ENCODE assay signal across 8 mouse cellular contexts in the genomic region with DNA sequence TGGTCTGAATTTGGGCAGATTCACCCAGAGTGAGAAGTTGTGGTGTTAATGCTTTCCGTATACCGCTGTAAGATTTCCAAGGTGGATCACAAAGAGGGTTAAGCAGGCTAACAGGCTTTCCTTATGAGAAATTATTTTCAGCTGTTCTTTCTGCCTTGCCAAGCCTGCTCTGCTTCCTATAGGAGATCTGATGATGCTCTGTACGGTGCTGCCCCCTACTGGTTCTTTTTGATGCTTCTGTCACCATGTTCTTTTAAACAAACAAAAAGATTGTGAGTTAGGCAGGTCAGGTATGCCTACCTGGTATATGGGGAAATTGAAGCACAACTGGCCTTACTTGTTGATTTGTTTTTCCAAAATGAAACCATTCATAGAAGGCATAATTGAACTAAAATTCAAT. TPM values are rescaled to one million over a fixed set of nuclear protein-coding genes. Genes with fewer than 3 reads are reported as not detected.
DNase-seq lines count a peak whose midpoint lies in the region; ATAC-seq lines count a peak whose summit lies in the region.

No protein-coding gene starts in this region.

- intact Hi-C loops in left cerebral cortex, postnatal 25 days (cut with DNase I) = loop anchor here (1.0 kb wide), 1 partner anchor 70 kb away; no protein-coding TSS in a partner anchor

- H3K9ac ChIP-seq in hindbrain, embryonic 12.5 days = no peak overlapping the region
- H3K9ac ChIP-seq in intestine, embryonic 16.5 days (ENCODE audit: low read depth, low read length) = no peak overlapping the region

- H3K9me3 ChIP-seq in hindbrain, embryonic 10.5 days = no peaks in the 10 kb centered on the region
- H3K9me3 ChIP-seq in hindbrain, embryonic 12.5 days (replicated peaks) = 0 out of 2 replicates have a peak, but pooled peaks cover 2% of the 10 kb centered on the region
- 0 out of 2 replicates have a peak, but pooled peaks cover 3% of the 10 kb centered on the region for H3K9me3 ChIP-seq in intestine, embryonic 16.5 days (ENCODE audit: control insufficient read depth, low read length)
- 0 out of 2 replicates have a peak, but pooled peaks cover 5% of the 10 kb centered on the region for H3K9me3 ChIP-seq in midbrain, embryonic 10.5 days (replicated peaks)

- DNase-seq in hindbrain, embryonic 10.5 days (ENCODE audit: low spot score) = peak; percentile 69
- peak; percentile 94 for DNase-seq in cerebellum, adult 9-10 months
- DNase-seq in frontal cortex, adult 2 months (ENCODE audit: extremely low spot score in 1 of 2, low spot score in 1 of 2) = peak; percentile 76 to 98
- DNase-seq in left cerebral cortex, postnatal 25 days (ENCODE audit: low spot score in 2 of 2) = peak; percentile 90 to 95
- peak; percentile 73 for DNase-seq in midbrain, embryonic 10.5 days (ENCODE audit: low spot score)
- DNase-seq in right cerebral cortex, postnatal 36 days (ENCODE audit: low spot score in 2 of 2) = peak; percentile 71 to 76

- no peak for ATAC-seq in hindbrain, embryonic 12.5 days (ENCODE audit: low FRiP score)
- peak; percentile 56; the same call in 1 of the 2 replicates for ATAC-seq in intestine, embryonic 16.5 days

- no peaks in the 10 kb centered on the region for H3K36me3 ChIP-seq in hindbrain, embryonic 10.5 days
- peaks cover 2% of the 10 kb centered on the region; the same call in 1 of the 2 replicates for H3K36me3 ChIP-seq in hindbrain, embryonic 12.5 days
- no peaks in the 10 kb centered on the region for H3K36me3 ChIP-seq in intestine, embryonic 16.5 days (ENCODE audit: control insufficient read depth, insufficient read depth, low read length)
- no peaks in the 10 kb centered on the region for H3K36me3 ChIP-seq in midbrain, embryonic 10.5 days

- H3K4me1 ChIP-seq in hindbrain, embryonic 10.5 days (replicated peaks) = no peaks in the 10 kb centered on the region
- H3K4me1 ChIP-seq in hindbrain, embryonic 12.5 days = peaks cover 3% of the 10 kb centered on the region; the same call in 1 of the 2 replicates
- H3K4me1 ChIP-seq in intestine, embryonic 16.5 days (ENCODE audit: control insufficient read depth, insufficient read depth, low read length) = no peaks in the 10 kb centered on the region
- H3K4me1 ChIP-seq in midbrain, embryonic 10.5 days = 0 out of 2 replicates have a peak, but pooled peaks cover 3% of the 10 kb centered on the region

- no peak overlapping the region for H3K4me2 ChIP-seq in hindbrain, embryonic 12.5 days (replicated peaks)
- no peak overlapping the region for H3K4me2 ChIP-seq in intestine, embryonic 16.5 days (ENCODE audit: low read depth, low read length)

- H3K27ac ChIP-seq in hindbrain, embryonic 10.5 days = no peak overlapping the region
- H3K27ac ChIP-seq in hindbrain, embryonic 12.5 days = no peak overlapping the region
- no peak overlapping the region for H3K27ac ChIP-seq in intestine, embryonic 16.5 days (ENCODE audit: low read length)
- no peak overlapping the region for H3K27ac ChIP-seq in midbrain, embryonic 10.5 days (replicated peaks)

- 9% methylated on average over 3 of the region's 3 CpGs for WGBS in hindbrain, embryonic 10.5 days
- WGBS in hindbrain, embryonic 12.5 days = 8% methylated on average over 3 of the region's 3 CpGs
- WGBS in intestine, embryonic 16.5 days = 9% methylated on average over 3 of the region's 3 CpGs
- WGBS in midbrain, embryonic 10.5 days = 10% methylated on average over 3 of the region's 3 CpGs

- H3K4me3 ChIP-seq in hindbrain, embryonic 10.5 days = no peak overlapping the region
- no peak overlapping the region for H3K4me3 ChIP-seq in hindbrain, embryonic 12.5 days
- no peak overlapping the region for H3K4me3 ChIP-seq in intestine, embryonic 16.5 days (ENCODE audit: low read length)
- no peak overlapping the region for H3K4me3 ChIP-seq in midbrain, embryonic 10.5 days

- no peaks in the 10 kb centered on the region for H3K27me3 ChIP-seq in hindbrain, embryonic 10.5 days (ENCODE audit: insufficient read depth, poor library complexity, severe bottlenecking)
- no peaks in the 10 kb centered on the region for H3K27me3 ChIP-seq in hindbrain, embryonic 12.5 days
- H3K27me3 ChIP-seq in intestine, embryonic 16.5 days (replicated peaks; ENCODE audit: control insufficient read depth, insufficient read depth, low read length) = no peaks in the 10 kb centered on the region
- no peaks in the 10 kb centered on the region for H3K27me3 ChIP-seq in midbrain, embryonic 10.5 days (ENCODE audit: low read depth, poor library complexity, severe bottlenecking)

RNA-seq across cellular contexts. Expression of a gene that starts 18.5 kb away (rescaled TPM):
- 39.7 and 39.8 TPM in 2 replicates for polyA plus RNA-seq in hindbrain, embryonic 10.5 days (2016; fragmentation: Nextera tagmentation; extraction: Ambion mirVana)
- 32.1 and 32.4 TPM in 2 replicates for polyA plus RNA-seq in hindbrain, embryonic 12.5 days (2016; fragmentation: Nextera tagmentation; extraction: Ambion mirVana)
- polyA plus RNA-seq in frontal cortex, adult 2 months (2012; rRNA removed) = 19.9 and 21.7 TPM in 2 replicates
- 29.7 and 31.0 TPM in 2 replicates for polyA plus RNA-seq in intestine, embryonic 16.5 days (2015; fragmentation: Nextera tagmentation; extraction: Ambion mirVana)
- total RNA-seq in left cerebral cortex, postnatal 25 days (2021) = 10 to 100 TPM; 12.1 to 14.5 TPM
- polyA plus RNA-seq in midbrain, embryonic 10.5 days (2016; fragmentation: Nextera tagmentation; extraction: Ambion mirVana) = 38.8 and 40.9 TPM in 2 replicates

RNA-seq across cellular contexts. Expression of a gene that starts 18.6 kb away (rescaled TPM):
- 23.1 and 28.2 TPM in 2 replicates for polyA plus RNA-seq in hindbrain, embryonic 10.5 days (2016; fragmentation: Nextera tagmentation; extraction: Ambion mirVana)
- 11.5 and 15.1 TPM in 2 replicates for polyA plus RNA-seq in hindbrain, embryonic 12.5 days (2016; fragmentation: Nextera tagmentation; extraction: Ambion mirVana)
- polyA plus RNA-seq in frontal cortex, adult 2 months (2012; rRNA removed) = 5.8 and 7.2 TPM in 2 replicates
- 9.1 and 9.5 TPM in 2 replicates for polyA plus RNA-seq in intestine, embryonic 16.5 days (2015; fragmentation: Nextera tagmentation; extraction: Ambion mirVana)
- total RNA-seq in left cerebral cortex, postnatal 25 days (2021) = 1 to 10 TPM; 2.2 to 3.0 TPM
- 27.1 and 27.3 TPM in 2 replicates for polyA plus RNA-seq in midbrain, embryonic 10.5 days (2016; fragmentation: Nextera tagmentation; extraction: Ambion mirVana)

RNA-seq across cellular contexts. Expression of a gene that starts 32.6 kb away (rescaled TPM):
- polyA plus RNA-seq in hindbrain, embryonic 10.5 days (2016; fragmentation: Nextera tagmentation; extraction: Ambion mirVana) = 1.1 and 1.3 TPM in 2 replicates
- 1.5 and 1.7 TPM in 2 replicates for polyA plus RNA-seq in hindbrain, embryonic 12.5 days (2016; fragmentation: Nextera tagmentation; extraction: Ambion mirVana)
- polyA plus RNA-seq in frontal cortex, adult 2 months (2012; rRNA removed) = 1.6 and 1.7 TPM in 2 replicates
- 1.5 and 1.9 TPM in 2 replicates for polyA plus RNA-seq in intestine, embryonic 16.5 days (2015; fragmentation: Nextera tagmentation; extraction: Ambion mirVana)
- 1 to 10 TPM; 1.2 to 1.4 TPM for total RNA-seq in left cerebral cortex, postnatal 25 days (2021)
- polyA plus RNA-seq in midbrain, embryonic 10.5 days (2016; fragmentation: Nextera tagmentation; extraction: Ambion mirVana) = 1.0 and 1.2 TPM in 2 replicates
